Mouse (Mus musculus) naive thymus-derived CD4-positive, alpha-beta T cell, adult 5 months (primary cell): ENCODE results near the gene Gm10324. TPM values are rescaled to one million over a fixed set of nuclear protein-coding genes. Genes with fewer than 3 reads are reported as not detected.

Experiments used
- polyA plus RNA-seq: library from polyadenylated mRNA; unstranded; fragments of 100-300 nt; shearing (Covaris generic); gene quantifications from one replicate; pipeline ENCODE4 v1.2.1, GENCODE M21; 2017

Gene Gm10324
- not detected for polyA plus RNA-seq

DNA sequence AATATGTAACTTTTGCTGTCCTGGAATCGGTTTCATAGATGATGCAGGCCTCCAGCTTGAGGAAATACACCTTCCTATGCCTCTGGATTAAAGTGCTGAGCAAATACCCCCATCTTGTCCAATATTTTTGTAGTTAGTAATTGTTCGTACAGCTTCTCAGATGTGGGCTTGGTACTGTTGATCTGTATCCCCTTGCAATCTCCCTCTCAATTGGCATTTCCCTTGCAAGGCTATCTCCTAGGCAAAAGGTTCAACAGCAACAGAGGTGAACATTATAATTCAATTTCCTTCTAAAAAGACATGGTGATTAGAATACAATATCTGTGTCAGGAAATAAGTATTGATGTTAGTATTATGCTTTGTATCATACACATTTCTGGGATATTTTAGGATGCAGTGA is at the start of gene Gm10324:
TSS of gene Gm10324 (plus strand) at position 301 of the 400 bp plus-strand sequence.

Other genes starting within 250 kb of the Gm10324 start
- not detected for gene Gm10772, start 108.0 kb downstream of the Gm10324 start, polyA plus RNA-seq